Mouse (Mus musculus): ENCODE measurements at regions not wholly inside any gene's neighbourhood (a gene's known extent, or its start where the extent isn't known, plus 50 kb on each side); places are given as distances from the start of the nearest gene placed in this dataset.

DNA sequence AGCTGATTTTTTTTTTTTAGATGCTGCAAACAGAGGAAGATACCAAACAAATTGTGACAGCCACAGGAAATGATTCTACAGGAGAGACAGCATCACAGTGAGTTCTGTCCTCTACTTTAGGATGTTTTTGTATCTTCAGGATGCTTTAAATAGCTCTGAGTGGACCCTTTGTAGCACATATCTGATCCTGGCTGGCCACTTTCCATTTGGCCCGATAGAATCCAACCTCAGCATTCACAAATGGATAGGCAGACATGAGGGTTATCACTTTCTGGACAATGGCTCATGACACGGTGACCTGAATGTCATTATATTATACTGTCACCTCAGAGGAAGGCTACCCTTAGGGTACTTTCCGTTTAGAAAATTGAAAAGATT is 379.3 kb downstream of the Gm10295 start:
- H3K9me3 ChIP-seq (replicated peaks), result no peaks in the 10 kb centered on the region
- H3K4me1 ChIP-seq, result peaks cover 20% of the 10 kb centered on the region
- no peak overlapping the region for H3K27ac ChIP-seq (replicated peaks)
- H3K36me3 ChIP-seq, result no peaks in the 10 kb centered on the region
- DNase-seq (ENCODE audit: low spot score), result no peak
- H3K27me3 ChIP-seq (ENCODE audit: low read depth, poor library complexity, severe bottlenecking), result no peaks in the 10 kb centered on the region
- WGBS, result 60% methylated on average over 3 of the region's 3 CpGs
- no peak overlapping the region for H3K4me3 ChIP-seq

DNA sequence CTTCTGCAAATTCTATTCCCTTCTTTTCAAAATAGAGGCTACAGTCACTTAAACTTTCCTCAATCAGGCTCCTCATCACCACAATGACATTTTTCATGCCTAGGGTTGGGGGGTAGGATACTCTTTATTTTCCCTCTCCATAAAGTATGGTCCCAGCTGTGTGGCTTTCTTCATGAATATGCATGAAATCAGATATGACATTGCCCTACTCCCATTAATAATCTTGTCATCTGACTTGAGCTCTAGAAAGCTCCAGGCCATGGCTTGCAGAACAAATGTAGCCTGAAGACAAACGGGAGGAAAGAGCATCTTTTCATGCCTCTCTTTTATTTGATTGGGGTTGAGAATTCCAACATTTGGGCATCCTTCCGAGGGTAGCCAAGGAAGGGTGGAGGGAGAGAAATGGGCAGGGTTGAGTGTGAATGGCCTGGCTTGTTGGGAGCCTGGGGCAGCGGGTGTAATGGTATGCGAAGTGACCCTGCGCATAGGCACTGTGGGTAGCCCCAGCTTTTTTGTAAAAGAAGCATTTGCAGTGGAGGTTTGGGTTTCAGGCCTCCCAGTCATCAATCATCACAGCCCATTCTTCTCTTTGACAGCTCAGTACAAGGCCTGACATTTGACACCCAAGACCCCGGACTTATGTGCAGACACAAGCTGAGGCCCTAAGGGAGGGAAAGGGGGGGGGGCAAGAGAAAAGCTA is 379.8 kb downstream of the Gm10295 start:
- Histone ChIP-seq H3K36me3 (no peaks in the 10 kb centered on the region), H3K27me3 (ENCODE audit: low read depth, poor library complexity, severe bottlenecking) (no peaks in the 10 kb centered on the region), H3K4me3 (no peak overlapping the region), H3K9me3 (replicated peaks) (no peaks in the 10 kb centered on the region), H3K4me1 (peaks cover 20% of the 10 kb centered on the region), H3K27ac (replicated peaks) (no peak overlapping the region)
- DNase-seq (ENCODE audit: low spot score), result peak; percentile 46
- WGBS, result 18% methylated on average over 6 of the region's 6 CpGs

DNA sequence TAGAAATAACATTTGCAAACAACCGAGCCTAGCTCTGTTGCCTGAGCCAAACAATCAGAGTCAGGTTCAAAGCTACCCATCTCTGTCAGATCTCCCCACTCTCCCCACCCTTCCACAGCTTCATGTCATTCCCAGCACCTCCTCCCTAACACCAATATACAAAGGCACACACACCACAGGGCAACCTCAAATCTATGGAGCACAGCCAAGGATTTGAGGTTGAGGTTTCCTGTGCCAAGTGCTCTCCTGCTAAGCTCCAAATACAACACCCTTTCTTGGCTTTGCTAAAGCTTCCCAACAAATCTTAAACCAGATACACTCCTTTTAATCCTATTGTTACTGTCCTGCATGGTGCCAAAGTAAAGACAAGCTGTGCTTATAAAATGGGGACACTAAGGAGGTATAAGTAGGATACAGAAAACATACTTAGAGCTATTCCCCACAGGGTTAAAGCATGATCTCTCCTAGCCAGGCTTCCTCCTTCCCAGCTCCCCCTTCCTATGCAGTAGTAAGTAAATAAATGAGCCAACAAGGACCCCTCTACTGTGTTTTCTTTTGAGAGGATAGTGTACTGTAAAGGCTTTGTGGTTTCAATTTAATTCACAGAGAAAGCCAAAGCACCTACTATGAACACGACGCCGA is 398.8 kb downstream of the Gm10295 start:
- no peak overlapping the region for H3K27ac ChIP-seq (replicated peaks)
- no peaks in the 10 kb centered on the region for H3K9me3 ChIP-seq (replicated peaks)
- 83% methylated on average over 4 of the region's 4 CpGs for WGBS
- no peaks in the 10 kb centered on the region for H3K4me1 ChIP-seq
- no peak for DNase-seq (ENCODE audit: low spot score)
- H3K27me3 ChIP-seq (ENCODE audit: low read depth, poor library complexity, severe bottlenecking), result 0 out of 2 replicates have a peak, but pooled peaks cover 8% of the 10 kb centered on the region
- no peaks in the 10 kb centered on the region for H3K36me3 ChIP-seq
- no peak overlapping the region for H3K4me3 ChIP-seq

DNA sequence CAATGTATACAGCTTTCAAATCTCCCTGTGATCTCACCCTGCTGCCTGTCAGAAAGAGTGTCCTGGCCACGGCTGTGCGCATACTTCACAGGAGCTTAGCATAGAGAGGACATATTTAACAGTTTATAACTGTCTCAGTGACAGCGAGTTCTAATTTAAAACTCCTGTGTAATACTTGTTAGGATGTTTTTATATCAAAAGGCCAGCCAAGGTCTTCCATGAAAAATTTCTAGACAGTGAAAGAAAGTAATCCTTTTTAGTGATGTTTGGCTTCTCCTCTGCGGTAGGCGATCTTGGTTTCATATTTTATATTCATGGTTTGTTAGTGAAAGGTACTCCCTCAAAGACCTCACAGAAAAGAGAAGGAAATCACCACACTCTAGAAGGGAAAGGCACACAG is 403.0 kb downstream of the Gm10295 start:
- 91% methylated on average over 5 of the region's 5 CpGs for WGBS
- Histone ChIP-seq H3K27me3 (ENCODE audit: low read depth, poor library complexity, severe bottlenecking) (0 out of 2 replicates have a peak, but pooled peaks cover 8% of the 10 kb centered on the region), H3K4me1 (0 out of 2 replicates have a peak, but pooled peaks cover 3% of the 10 kb centered on the region), H3K4me3 (no peak overlapping the region), H3K36me3 (no peaks in the 10 kb centered on the region), H3K9me3 (replicated peaks) (no peaks in the 10 kb centered on the region), H3K27ac (replicated peaks) (no peak overlapping the region)
- DNase-seq (ENCODE audit: low spot score), result no peak

DNA sequence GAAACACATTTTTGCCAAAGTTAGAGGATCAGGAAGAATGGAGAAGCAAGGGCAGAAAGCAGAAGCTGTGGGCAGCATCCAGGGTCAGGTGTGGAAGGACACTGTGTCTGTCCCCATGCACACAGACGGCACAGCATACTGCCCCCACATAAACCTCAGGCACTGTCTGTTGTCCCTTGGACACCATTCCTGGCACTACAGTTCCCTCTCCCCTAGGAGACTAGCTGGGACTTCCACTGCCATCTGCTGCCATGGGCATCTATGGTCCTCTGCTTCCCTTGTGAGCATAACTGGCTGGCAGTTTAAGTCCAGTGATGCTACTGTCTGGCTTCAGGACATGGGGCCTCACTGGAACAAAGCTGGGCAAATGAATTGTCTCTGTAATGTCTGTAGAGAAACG is 405.0 kb downstream of the Gm10295 start:
- Histone ChIP-seq H3K27ac (replicated peaks) (no peak overlapping the region), H3K4me3 (no peak overlapping the region), H3K36me3 (no peaks in the 10 kb centered on the region), H3K27me3 (ENCODE audit: low read depth, poor library complexity, severe bottlenecking) (0 out of 2 replicates have a peak, but pooled peaks cover 8% of the 10 kb centered on the region), H3K4me1 (0 out of 2 replicates have a peak, but pooled peaks cover 3% of the 10 kb centered on the region), H3K9me3 (replicated peaks) (no peaks in the 10 kb centered on the region)
- 74% methylated on average over 2 of the region's 2 CpGs for WGBS
- DNase-seq (ENCODE audit: low spot score), result no peak

DNA sequence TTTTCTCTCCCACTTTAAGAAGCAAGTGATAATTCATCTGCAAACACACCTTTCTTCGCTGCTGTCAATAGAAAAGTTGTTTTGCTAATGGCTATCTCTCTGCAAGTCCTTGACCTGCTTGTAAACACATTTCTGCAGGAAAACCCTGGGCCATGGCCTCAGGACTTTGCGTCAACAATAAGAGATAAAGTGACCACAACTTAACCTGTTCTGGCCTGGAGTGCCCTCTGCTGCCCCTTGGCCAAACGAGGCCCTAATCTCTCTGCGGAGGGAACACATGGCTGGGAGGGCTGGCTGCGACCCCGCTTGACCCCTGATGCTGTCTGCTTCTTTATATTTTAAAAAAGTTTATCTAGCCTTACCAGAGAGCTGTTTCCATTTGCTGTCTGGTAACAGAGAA is 420.4 kb downstream of the Gm10295 start:
- Histone ChIP-seq H3K4me3 (no peak overlapping the region), H3K36me3 (no peaks in the 10 kb centered on the region), H3K27me3 (ENCODE audit: low read depth, poor library complexity, severe bottlenecking) (peaks cover 29% of the 10 kb centered on the region), H3K9me3 (replicated peaks) (peaks cover 6% of the 10 kb centered on the region; the same call in 1 of the 2 replicates), H3K27ac (replicated peaks) (peak overlapping the region; percentile 73; the same call in 1 of the 2 replicates), H3K4me1 (peaks cover 40% of the 10 kb centered on the region)
- 5% methylated on average over 6 of the region's 6 CpGs for WGBS
- DNase-seq (ENCODE audit: low spot score), result peak; percentile 56

DNA sequence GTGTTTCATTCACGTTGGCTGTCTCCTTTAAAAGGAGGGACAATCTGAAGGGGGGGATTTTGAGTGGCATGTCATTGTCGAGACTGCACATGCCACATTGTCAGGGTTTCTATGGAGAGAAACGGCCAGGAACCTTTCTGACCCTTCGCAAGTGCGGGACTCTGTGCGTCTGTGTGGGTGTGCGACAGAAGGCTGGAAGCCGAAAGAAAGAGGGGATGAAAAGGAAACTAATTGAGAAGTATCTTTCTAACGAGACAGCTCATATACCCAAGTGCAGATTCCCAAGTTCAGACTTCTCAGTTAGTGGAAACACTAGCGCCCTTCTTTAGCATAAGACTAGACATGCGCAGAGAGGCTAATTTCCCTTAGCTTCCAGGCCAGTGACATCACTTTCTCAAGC is 421.4 kb downstream of the Gm10295 start:
- whole genome bisulfite sequencing, result 23% methylated on average over 11 of the region's 11 CpGs

DNA sequence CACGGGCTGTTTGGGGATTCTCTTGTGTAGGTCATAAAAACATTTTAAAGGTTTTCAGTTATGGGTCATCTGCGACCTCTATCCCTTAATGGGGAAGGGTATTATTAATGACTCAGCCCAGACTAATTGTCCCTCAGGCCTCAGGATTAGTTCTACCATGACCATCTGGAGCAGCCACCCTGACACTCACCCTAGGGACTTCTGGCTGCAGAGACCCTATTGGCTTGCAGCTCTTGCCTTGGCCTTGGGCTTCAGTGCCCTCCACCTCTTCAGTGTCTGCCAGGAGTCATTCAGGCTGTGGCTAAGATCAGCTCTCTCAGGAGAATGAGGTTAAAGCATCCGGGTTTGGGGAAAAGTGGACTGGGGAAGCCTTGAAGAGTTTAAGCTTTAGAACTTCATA is 423.3 kb downstream of the Gm10295 start:
- H3K4me3 ChIP-seq, result no peak overlapping the region
- H3K27ac ChIP-seq (replicated peaks), result peak overlapping the region; percentile 28; the same call in 1 of the 2 replicates
- peaks cover 40% of the 10 kb centered on the region for H3K4me1 ChIP-seq
- H3K36me3 ChIP-seq, result no peaks in the 10 kb centered on the region
- peaks cover 9% of the 10 kb centered on the region; the same call in 1 of the 2 replicates for H3K9me3 ChIP-seq (replicated peaks)
- no peak for DNase-seq (ENCODE audit: low spot score)
- peaks cover 17% of the 10 kb centered on the region for H3K27me3 ChIP-seq (ENCODE audit: low read depth, poor library complexity, severe bottlenecking)
- 83% methylated on average over 3 of the region's 3 CpGs for WGBS

More for the DNA sequence above, 421.4 kb downstream of the Gm10295 start:
- Histone ChIP-seq H3K36me3 (no peaks in the 10 kb centered on the region), H3K27me3 (ENCODE audit: low read depth, poor library complexity, severe bottlenecking) (peaks cover 26% of the 10 kb centered on the region), H3K4me3 (peak overlapping the region; percentile 27; the same call in 1 of the 2 replicates), H3K27ac (replicated peaks) (peak overlapping the region; percentile 73), H3K9me3 (replicated peaks) (peaks cover 9% of the 10 kb centered on the region; the same call in 1 of the 2 replicates), H3K4me1 (peaks cover 40% of the 10 kb centered on the region)
- peak; percentile 72 for DNase-seq (ENCODE audit: low spot score)

DNA sequence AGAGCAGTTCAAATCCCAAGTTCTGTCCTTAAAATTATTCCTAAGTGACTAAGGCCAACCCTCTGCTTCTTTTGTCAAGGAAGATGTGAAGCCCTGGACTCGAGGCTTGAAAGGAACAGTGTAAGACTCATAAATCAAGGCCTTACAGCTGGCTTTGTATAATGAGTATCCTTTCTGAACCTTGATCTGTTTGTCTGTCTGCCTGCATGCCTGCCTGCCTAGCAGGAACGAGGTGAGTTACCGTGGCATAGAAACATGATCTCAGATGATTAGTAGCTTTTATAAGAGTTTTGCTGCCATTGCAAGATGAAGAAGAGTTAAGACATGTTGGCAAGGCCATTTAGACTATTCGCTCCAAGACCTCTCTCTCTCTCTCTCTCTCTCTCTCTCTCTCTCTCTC is 434.3 kb downstream of the Gm10295 start:
- H3K4me3 ChIP-seq, result no peak overlapping the region
- H3K27me3 ChIP-seq (ENCODE audit: low read depth, poor library complexity, severe bottlenecking), result no peaks in the 10 kb centered on the region
- H3K9me3 ChIP-seq (replicated peaks), result no peaks in the 10 kb centered on the region
- no peaks in the 10 kb centered on the region for H3K4me1 ChIP-seq
- H3K27ac ChIP-seq (replicated peaks), result no peak overlapping the region
- WGBS, result 88% methylated on average over 4 of the region's 4 CpGs
- DNase-seq (ENCODE audit: low spot score), result no peak
- H3K36me3 ChIP-seq, result no peaks in the 10 kb centered on the region

DNA sequence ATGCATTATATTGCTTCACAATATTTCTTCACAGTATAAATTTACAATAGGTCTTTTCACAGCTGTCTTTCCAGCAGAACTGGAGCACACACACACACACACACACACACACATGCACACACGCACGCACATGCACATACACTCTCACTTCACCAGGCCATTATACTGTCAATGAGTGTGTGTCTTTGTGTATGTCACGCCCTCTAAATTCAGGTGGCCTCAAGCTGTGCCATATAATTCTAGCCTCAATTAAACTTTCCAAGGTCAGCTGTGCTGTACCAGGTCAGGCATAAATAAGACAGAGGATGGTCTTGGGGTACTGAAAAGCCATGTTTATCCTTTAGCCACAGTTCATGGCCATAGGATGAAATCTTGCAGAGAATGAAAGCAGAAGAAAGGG is 442.4 kb downstream of the Gm10295 start:
- no peak overlapping the region for H3K4me3 ChIP-seq
- H3K27ac ChIP-seq (replicated peaks), result no peak overlapping the region
- no peaks in the 10 kb centered on the region for H3K9me3 ChIP-seq (replicated peaks)
- no peaks in the 10 kb centered on the region for H3K27me3 ChIP-seq (ENCODE audit: low read depth, poor library complexity, severe bottlenecking)
- 88% methylated on average over 3 of the region's 3 CpGs for WGBS
- 0 out of 2 replicates have a peak, but pooled peaks cover 3% of the 10 kb centered on the region for H3K4me1 ChIP-seq
- H3K36me3 ChIP-seq, result no peaks in the 10 kb centered on the region
- DNase-seq (ENCODE audit: low spot score), result no peak

DNA sequence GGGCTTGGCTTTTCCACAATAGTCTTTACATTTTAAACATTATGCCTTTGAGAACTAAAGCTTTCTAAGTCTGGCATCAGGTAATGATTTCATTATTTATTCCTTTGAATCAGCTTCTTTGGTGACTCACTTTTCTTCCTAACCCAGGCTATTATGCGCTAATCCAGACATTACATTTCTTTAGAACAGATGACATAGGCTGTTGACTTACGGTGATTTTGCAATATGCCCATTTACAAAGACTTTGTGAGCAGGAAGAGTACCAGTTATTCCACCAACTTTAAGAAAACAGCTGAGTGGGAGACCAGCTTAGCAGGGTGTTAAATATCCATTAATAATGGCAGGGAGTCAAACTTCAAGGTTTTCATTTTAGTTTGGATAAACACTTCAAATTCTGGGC is 459.6 kb downstream of the Gm10295 start:
- Histone ChIP-seq H3K9me3 (replicated peaks) (no peaks in the 10 kb centered on the region), H3K36me3 (no peaks in the 10 kb centered on the region), H3K4me1 (no peaks in the 10 kb centered on the region), H3K27ac (replicated peaks) (no peak overlapping the region), H3K4me3 (no peak overlapping the region), H3K27me3 (ENCODE audit: low read depth, poor library complexity, severe bottlenecking) (no peaks in the 10 kb centered on the region)
- DNase-seq (ENCODE audit: low spot score), result no peak
- WGBS, result 90% methylated on average over 2 of the region's 2 CpGs

DNA sequence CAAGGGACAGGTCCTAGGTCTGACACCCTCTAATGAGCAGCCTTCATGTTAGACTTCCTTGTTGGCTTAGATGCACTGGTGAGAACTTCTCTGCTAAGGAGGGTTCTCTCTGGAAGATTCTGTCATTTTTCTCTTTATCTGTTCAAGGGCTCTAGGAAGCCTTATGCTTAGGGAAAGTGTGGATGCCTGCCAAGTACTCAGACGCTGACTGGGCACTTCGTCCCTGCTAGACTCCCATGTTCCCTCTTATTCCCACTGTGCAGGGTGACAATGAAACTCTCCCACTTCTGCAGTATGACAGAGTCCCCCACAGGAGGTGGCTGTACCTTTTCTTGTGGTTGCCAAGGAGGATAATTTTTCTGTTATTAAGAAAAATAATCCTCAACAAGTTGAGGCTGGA is 470.8 kb downstream of the Gm10295 start:
- no peak overlapping the region for H3K27ac ChIP-seq (replicated peaks)
- WGBS, result 92% methylated on average over 2 of the region's 2 CpGs
- H3K4me1 ChIP-seq, result no peaks in the 10 kb centered on the region
- H3K4me3 ChIP-seq, result no peak overlapping the region
- H3K36me3 ChIP-seq, result no peaks in the 10 kb centered on the region
- H3K9me3 ChIP-seq (replicated peaks), result no peaks in the 10 kb centered on the region
- no peak for DNase-seq (ENCODE audit: low spot score)
- H3K27me3 ChIP-seq (ENCODE audit: low read depth, poor library complexity, severe bottlenecking), result no peaks in the 10 kb centered on the region

DNA sequence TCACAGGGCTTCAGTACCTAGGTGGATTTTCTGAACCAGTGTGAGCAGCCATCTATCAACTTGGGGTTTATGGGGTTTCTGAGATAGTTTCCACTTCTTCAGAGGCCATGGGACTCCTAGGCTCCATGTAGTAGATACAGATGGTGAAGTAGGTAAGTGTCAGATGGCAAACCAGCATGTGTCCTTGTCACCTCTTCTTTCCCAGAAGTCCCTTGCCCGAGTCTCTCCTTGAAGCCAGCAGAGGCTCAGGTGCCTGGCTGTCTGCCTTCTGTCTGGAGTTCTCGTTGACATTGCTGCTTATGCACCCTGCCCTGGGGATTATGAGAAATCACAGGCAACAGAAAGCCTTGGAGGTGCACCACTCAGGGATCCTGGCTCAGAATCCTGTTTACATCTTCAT is 476.9 kb downstream of the Gm10295 start:
- 87% methylated on average over 2 of the region's 2 CpGs for WGBS
- no peaks in the 10 kb centered on the region for H3K27me3 ChIP-seq (ENCODE audit: low read depth, poor library complexity, severe bottlenecking)
- H3K4me3 ChIP-seq, result no peak overlapping the region
- H3K9me3 ChIP-seq (replicated peaks), result no peaks in the 10 kb centered on the region
- no peak overlapping the region for H3K27ac ChIP-seq (replicated peaks)
- H3K36me3 ChIP-seq, result no peaks in the 10 kb centered on the region
- no peak for DNase-seq (ENCODE audit: low spot score)
- H3K4me1 ChIP-seq, result peaks cover 9% of the 10 kb centered on the region
